Comparison of ENCODE assay signal across 23 mouse cellular contexts in genomic region chr1:159842876-159843275, GRCm38 (mm10).
"Had no signal": no experiment of that assay in that cellular context is flagged by ENCODE, and none has a peak within 500 bp of the region (broad histone marks: within the 10 kb centered on the region; RNA-seq: fewer than 3 reads in every experiment).

No protein-coding gene starts in this region.

- DNase-seq: liver, postnatal 0 days; lung, adult 2 months; lung, postnatal 14 days; lung, postnatal 36 days; midbrain, embryonic 14.5 days; retina, postnatal 1 day; right cerebral cortex, adult 18-20 months; right cerebral cortex, postnatal 25 days; right cerebral cortex, postnatal 4 days; spleen, adult 18-20 months; thymus, adult 2 months; thymus, postnatal 25 days; thymus, postnatal 4 days had no signal

- H3K36me3 ChIP-seq: lung, embryonic 15.5 days; midbrain, embryonic 10.5 days; midbrain, embryonic 12.5 days; neural tube, embryonic 13.5 days; neural tube, embryonic 15.5 days had no signal

- H3K9ac ChIP-seq: liver, postnatal 0 days; lung, embryonic 15.5 days; midbrain, embryonic 12.5 days; neural tube, embryonic 13.5 days; neural tube, embryonic 15.5 days had no signal

- H3K4me1 ChIP-seq: lung, embryonic 15.5 days; megakaryocyte, embryonic 14.5 days; midbrain, embryonic 12.5 days; neural tube, embryonic 13.5 days; neural tube, embryonic 15.5 days had no signal

- H3K4me2 ChIP-seq: lung, embryonic 15.5 days; midbrain, embryonic 12.5 days; neural tube, embryonic 13.5 days; neural tube, embryonic 15.5 days had no signal

- H3K9me3 ChIP-seq: lung, embryonic 15.5 days; megakaryocyte, embryonic 14.5 days; midbrain, embryonic 10.5 days; midbrain, embryonic 12.5 days; neural tube, embryonic 13.5 days; neural tube, embryonic 15.5 days had no signal

- H3K4me3 ChIP-seq: lung, embryonic 15.5 days; megakaryocyte, embryonic 14.5 days; midbrain, embryonic 10.5 days; midbrain, embryonic 12.5 days; myocyte; neural tube, embryonic 13.5 days; neural tube, embryonic 15.5 days had no signal

- H3K27me3 ChIP-seq: lung, embryonic 15.5 days; midbrain, embryonic 12.5 days; neural tube, embryonic 13.5 days; neural tube, embryonic 15.5 days had no signal

- H3K27ac ChIP-seq: lung, embryonic 15.5 days; macrophage; midbrain, embryonic 10.5 days; midbrain, embryonic 12.5 days; neural tube, embryonic 13.5 days; neural tube, embryonic 15.5 days had no signal

- ATAC-seq: liver, postnatal 0 days; lung, postnatal 0 days; midbrain, embryonic 16.5 days had no signal
